Mouse (Mus musculus) liver, embryonic 16.5 days (tissue): ENCODE results near the gene Zfp148. TPM values are rescaled to one million over a fixed set of nuclear protein-coding genes. Genes with fewer than 3 reads are reported as not detected.

Experiments used
- ATAC-seq: fragments of 200-750 bp; cut with Nextera tagmentation; 2 replicates; pipeline ENCODE4 v1.8.0; 2017; ENCODE audit warnings: low read depth, mild to moderate bottlenecking, moderate number of reproducible peaks, moderate library complexity
- H3K27ac ChIP-seq: fragments of 300-500 bp; sonication (generic); 2 replicates; pipeline ENCODE4 v1.5.1; 2014; ENCODE audit warnings: mild to moderate bottlenecking, low read length
- H3K27me3 ChIP-seq: fragments of 300-500 bp; sonication (generic); 2 replicates; pipeline ENCODE4 v1.6.1; 2014; ENCODE audit warnings: low read depth, low read length, mixed read lengths; ENCODE audit not compliant: control insufficient read depth, insufficient read depth
- H3K36me3 ChIP-seq: fragments of 300-500 bp; sonication (generic); 2 replicates; pipeline ENCODE4 v1.6.1; 2014; ENCODE audit warnings: mild to moderate bottlenecking; ENCODE audit not compliant: control insufficient read depth, insufficient read depth
- H3K4me1 ChIP-seq: fragments of 300-500 bp; sonication (generic); 2 replicates; pipeline ENCODE4 v1.6.1; 2014; ENCODE audit warnings: low read depth, low read length, mixed read lengths; ENCODE audit not compliant: control insufficient read depth
- H3K4me2 ChIP-seq: fragments of 300-500 bp; sonication (generic); 2 replicates; pipeline ENCODE4 v1.6.1; 2014; ENCODE audit warnings: low read depth, low read length, mixed read lengths
- H3K4me3 ChIP-seq: fragments of 300-500 bp; sonication (generic); 2 replicates; pipeline ENCODE4 v1.5.1; 2014; ENCODE audit warnings: low read depth, mild to moderate bottlenecking, low read length
- H3K9ac ChIP-seq: fragments of 300-500 bp; sonication (generic); 2 replicates; pipeline ENCODE4 v1.6.1; 2014; ENCODE audit warnings: low read depth, low read length
- H3K9me3 ChIP-seq: fragments of 300-500 bp; sonication (generic); replicated peaks from 2 replicates; pipeline ENCODE4 v1.6.1; 2016; ENCODE audit warnings: low read length; ENCODE audit not compliant: control insufficient read depth
- WGBS: fragments of 180-500 bp; shearing (Covaris S2); extraction: QIAGEN DNeasy Blood & Tissue Kit; methylation state at CpG from one replicate; pipeline ENCODE4 v1.1.7; 2014; ENCODE audit not compliant: insufficient replicate concordance; 5-methylcytosine and 5-hydroxymethylcytosine counted together
- polyA plus RNA-seq: library from polyadenylated mRNA; unstranded; fragments of >200 nt; fragmentation: Nextera tagmentation; extraction: Ambion mirVana; gene quantifications from 2 replicates; pipeline ENCODE4 v1.2.1, GENCODE M21; 2015

Gene Zfp148
- polyA plus RNA-seq, 1 experiment from 2014 or later: 11.4 TPM

DNA sequence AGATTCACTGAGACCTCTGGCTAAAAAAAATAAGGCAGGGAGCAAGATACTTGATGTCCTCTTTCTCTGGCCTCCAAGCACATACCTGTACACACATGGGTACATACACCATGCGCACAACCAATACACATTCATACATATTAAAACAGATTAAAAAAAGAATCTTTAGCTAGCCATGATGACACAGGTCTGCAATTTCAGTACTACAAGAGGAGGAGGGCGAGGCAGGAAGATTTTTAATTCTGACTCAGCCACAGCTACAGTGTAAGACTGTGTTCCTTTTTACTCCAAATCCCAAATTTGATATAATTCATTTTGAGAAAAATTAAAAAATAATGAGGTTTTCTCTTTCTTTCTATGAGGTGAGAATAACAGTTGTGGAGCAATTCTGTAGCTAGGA, 6.8 kb downstream of the Zfp148 start:
- ATAC-seq: no peak
- Histone ChIP-seq H3K9me3 (no peaks in the 10 kb centered on the region), H3K9ac (no peak overlapping the region), H3K4me2 (no peak overlapping the region), H3K27ac (no peak overlapping the region), H3K4me1 (peaks cover 5% of the 10 kb centered on the region), H3K4me3 (no peak overlapping the region), H3K36me3 (no peaks in the 10 kb centered on the region), H3K27me3 (no peaks in the 10 kb centered on the region)
- 79% methylated on average over 2 of the region's 2 CpGs for WGBS

DNA sequence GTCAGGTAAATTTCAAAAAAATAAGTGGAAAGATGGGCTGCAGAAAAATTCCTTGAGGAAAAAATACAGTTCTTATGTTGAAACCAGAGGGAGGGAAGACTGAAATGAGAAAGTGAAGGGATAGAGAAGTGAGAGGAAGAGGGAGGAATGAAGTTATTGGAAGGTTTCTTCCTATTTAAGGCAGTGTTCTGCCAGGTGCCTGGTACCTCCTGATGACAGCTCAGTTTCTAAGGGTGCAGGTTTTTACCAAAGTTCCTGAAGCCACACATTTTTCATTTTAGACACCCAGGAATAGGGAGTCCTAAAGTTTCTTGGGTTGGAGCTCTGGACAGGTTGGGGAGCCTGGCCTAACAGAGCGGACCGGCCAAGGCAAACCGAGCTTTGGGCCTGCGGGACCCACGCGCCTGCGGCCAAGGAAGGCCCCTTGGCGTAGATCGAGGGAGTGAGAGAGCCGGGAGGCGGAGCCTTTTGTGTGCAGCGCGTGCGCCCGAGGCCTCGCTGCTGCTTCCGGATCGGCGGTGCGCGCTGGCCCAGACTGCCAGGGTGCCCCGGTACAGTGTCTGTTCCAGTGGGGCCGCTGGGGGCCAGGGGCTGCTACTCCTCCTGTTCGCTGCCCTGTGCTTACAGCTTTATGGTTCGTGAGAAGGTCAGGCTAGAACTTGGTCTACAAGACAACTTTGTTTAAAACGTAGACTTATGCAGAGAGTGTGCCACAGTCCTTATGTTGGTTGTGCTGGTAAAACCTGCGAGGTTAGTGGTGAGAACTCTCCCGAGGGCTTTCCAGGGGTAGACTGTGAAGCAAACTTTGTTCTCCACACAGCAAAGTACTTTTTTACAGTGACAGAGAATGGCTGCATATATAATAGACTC, 19.5 kb downstream of the Zfp148 start:
- H3K9ac ChIP-seq: peak overlapping the region; percentile 74
- H3K9me3 ChIP-seq: no peaks in the 10 kb centered on the region
- no peaks in the 10 kb centered on the region for H3K36me3 ChIP-seq
- H3K27ac ChIP-seq: peak overlapping the region; percentile 70
- peak; percentile 94 for ATAC-seq
- WGBS: under 1% methylated on average over 28 of the region's 28 CpGs
- H3K27me3 ChIP-seq: no peaks in the 10 kb centered on the region
- peaks cover 18% of the 10 kb centered on the region for H3K4me1 ChIP-seq
- H3K4me3 ChIP-seq: peak overlapping the region; percentile 64
- H3K4me2 ChIP-seq: peak overlapping the region; percentile 89

DNA sequence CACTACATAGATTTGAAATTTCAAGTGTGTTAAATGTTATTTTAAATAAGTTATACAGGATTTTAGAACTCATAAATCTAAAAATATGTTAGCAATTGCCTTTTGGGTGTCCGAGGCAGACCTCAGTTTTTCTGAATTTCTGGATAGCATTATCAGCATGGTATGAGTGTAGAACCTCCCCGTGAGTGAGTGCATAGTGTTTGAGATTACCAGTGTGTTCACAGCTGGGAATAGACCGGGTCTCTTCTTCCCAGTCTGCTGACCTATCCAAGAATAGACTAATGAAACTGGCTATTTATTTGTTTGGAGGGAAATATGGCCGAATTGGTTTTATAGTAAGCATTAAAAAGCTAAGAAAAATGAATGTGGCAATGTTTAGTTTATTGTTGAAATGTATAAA, 20.3 kb downstream of the Zfp148 start:
- Histone ChIP-seq H3K4me3 (no peak overlapping the region), H3K27ac (no peak overlapping the region), H3K4me2 (peak overlapping the region; percentile 41; the same call in 1 of the 2 replicates), H3K4me1 (peaks cover 18% of the 10 kb centered on the region), H3K27me3 (no peaks in the 10 kb centered on the region), H3K36me3 (no peaks in the 10 kb centered on the region), H3K9ac (no peak overlapping the region), H3K9me3 (no peaks in the 10 kb centered on the region)
- 25% methylated on average over 4 of the region's 4 CpGs for WGBS
- ATAC-seq: peak; percentile 47; the same call in 1 of the 2 replicates

- H3K27ac ChIP-seq: no peak overlapping the region
- WGBS: 47% methylated on average over 2 of the region's 2 CpGs
- no peak for ATAC-seq
- peaks cover 18% of the 10 kb centered on the region for H3K4me1 ChIP-seq
- H3K27me3 ChIP-seq: no peaks in the 10 kb centered on the region
- no peaks in the 10 kb centered on the region for H3K9me3 ChIP-seq
- no peak overlapping the region for H3K4me3 ChIP-seq
- no peak overlapping the region for H3K9ac ChIP-seq
- no peak overlapping the region for H3K4me2 ChIP-seq
- no peaks in the 10 kb centered on the region for H3K36me3 ChIP-seq
Observed at GRCm38 (mm10) chr16:33403258-33403657, 22.6 kb downstream of the Zfp148 start.

DNA sequence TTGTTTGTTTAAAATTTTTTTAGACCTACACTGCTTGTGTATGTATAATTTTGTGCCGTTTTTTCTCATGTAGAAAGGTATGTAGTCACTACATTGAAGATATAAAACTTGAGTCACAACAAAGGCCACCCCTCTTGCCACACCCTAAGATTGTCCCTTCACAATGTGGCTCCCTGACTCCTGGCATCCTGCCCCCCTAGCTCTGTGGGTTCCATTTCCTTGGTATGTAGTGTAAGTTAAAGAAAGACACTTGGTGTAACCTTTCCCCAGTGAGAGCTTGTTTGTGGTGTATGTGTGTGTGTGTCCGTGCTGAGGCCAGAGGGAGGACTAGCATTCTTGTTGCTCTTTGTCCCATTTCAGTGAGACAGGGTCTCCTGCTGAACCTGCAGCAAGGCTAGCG, 23.4 kb downstream of the Zfp148 start:
- Histone ChIP-seq H3K27ac (no peak overlapping the region), H3K27me3 (no peaks in the 10 kb centered on the region), H3K4me2 (no peak overlapping the region), H3K4me3 (no peak overlapping the region), H3K9ac (no peak overlapping the region), H3K9me3 (no peaks in the 10 kb centered on the region), H3K36me3 (no peaks in the 10 kb centered on the region), H3K4me1 (peaks cover 18% of the 10 kb centered on the region)
- WGBS: 66% methylated on average over 3 of the region's 3 CpGs
- no peak for ATAC-seq

DNA sequence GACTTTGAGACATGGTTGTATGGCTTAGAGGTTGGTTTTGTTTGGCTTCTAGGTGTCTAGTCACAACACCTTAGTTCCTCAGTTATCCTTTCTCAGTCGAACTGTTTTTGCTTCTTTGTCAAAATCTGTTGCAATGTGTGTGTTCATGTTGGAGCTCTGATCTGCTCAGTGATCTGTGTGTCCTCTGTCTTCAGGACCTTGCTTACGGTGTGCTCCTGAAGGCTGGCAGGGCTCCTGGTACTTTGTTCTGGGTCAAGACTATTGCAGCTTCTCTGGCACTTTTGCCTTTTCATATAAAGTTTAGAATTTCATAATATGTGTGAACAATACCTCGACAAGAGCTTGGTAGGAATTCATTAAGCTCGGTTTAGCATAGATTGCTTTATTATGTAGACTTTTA, 24.9 kb downstream of the Zfp148 start:
- Histone ChIP-seq H3K9me3 (no peaks in the 10 kb centered on the region), H3K4me1 (peaks cover 15% of the 10 kb centered on the region), H3K27me3 (no peaks in the 10 kb centered on the region), H3K4me2 (no peak overlapping the region), H3K27ac (no peak overlapping the region), H3K4me3 (no peak overlapping the region), H3K36me3 (no peaks in the 10 kb centered on the region), H3K9ac (no peak overlapping the region)
- no peak for ATAC-seq
- WGBS: 66% methylated on average over 4 of the region's 4 CpGs

- peaks cover 12% of the 10 kb centered on the region for H3K4me1 ChIP-seq
- no peaks in the 10 kb centered on the region for H3K9me3 ChIP-seq
- 49% methylated on average over 2 of the region's 2 CpGs for WGBS
- H3K27me3 ChIP-seq: no peaks in the 10 kb centered on the region
- H3K4me2 ChIP-seq: no peak overlapping the region
- no peak for ATAC-seq
- H3K4me3 ChIP-seq: no peak overlapping the region
- H3K36me3 ChIP-seq: no peaks in the 10 kb centered on the region
- H3K9ac ChIP-seq: no peak overlapping the region
- no peak overlapping the region for H3K27ac ChIP-seq
Observed at GRCm38 (mm10) chr16:33410151-33410550, 29.5 kb downstream of the Zfp148 start.

- Histone ChIP-seq H3K9ac (no peak overlapping the region), H3K4me3 (no peak overlapping the region), H3K27me3 (no peaks in the 10 kb centered on the region), H3K4me2 (no peak overlapping the region), H3K9me3 (no peaks in the 10 kb centered on the region), H3K36me3 (no peaks in the 10 kb centered on the region), H3K27ac (no peak overlapping the region), H3K4me1 (peaks cover 12% of the 10 kb centered on the region)
- WGBS: 53% methylated on average over 1 of the region's 1 CpGs
- ATAC-seq: no peak
Observed at GRCm38 (mm10) chr16:33410605-33411004, 30.0 kb downstream of the Zfp148 start.

GRCm38 (mm10) chr16:33414191-33414590, 33.6 kb downstream of the Zfp148 start:
- no peaks in the 10 kb centered on the region for H3K27me3 ChIP-seq
- no peak overlapping the region for H3K9ac ChIP-seq
- no peak overlapping the region for H3K27ac ChIP-seq
- H3K4me3 ChIP-seq: no peak overlapping the region
- no peaks in the 10 kb centered on the region for H3K36me3 ChIP-seq
- H3K4me2 ChIP-seq: no peak overlapping the region
- no peaks in the 10 kb centered on the region for H3K9me3 ChIP-seq
- no peak for ATAC-seq
- 76% methylated on average over 5 of the region's 5 CpGs for WGBS
- peaks cover 12% of the 10 kb centered on the region for H3K4me1 ChIP-seq
